Mouse (Mus musculus): ENCODE measurements around the gene Uvrag.

DNA sequence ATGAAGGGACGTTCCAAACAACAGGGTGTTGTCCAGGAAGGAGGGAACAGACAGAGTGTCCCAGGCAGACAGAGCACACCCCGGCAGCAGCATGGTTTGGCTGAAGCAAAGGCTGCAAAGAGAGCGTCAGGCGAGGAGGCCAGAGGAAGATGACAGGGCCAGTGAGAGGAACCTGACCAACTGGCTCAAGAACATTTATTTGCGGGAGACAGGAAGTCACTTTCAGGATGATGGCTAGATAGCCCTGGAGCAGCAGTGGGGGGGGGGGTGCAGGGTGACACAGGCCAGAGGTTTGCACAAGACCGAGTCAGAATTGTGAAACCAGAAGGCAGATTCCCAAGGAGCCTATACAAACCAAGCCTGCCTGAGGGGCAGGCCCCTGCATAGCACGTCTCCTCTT is 5.1 kb upstream of the Uvrag start:
- TF ChIP-seq CTCF (IDR thresholded peaks at IDR 0.05; ENCODE audit: extremely low read depth, insufficient read depth, insufficient read length, insufficient replicate concordance) (no peak), POLR2A (IDR thresholded peaks at IDR 0.05; ENCODE audit: low read depth, low read length) (no peak)
